ENCODE assay signal across 7 mouse cellular contexts in genomic region chr19:44692816-44693215, GRCm38 (mm10).
DNase-seq lines count a peak whose midpoint lies in the region; ATAC-seq and TF ChIP-seq lines count a peak whose summit lies in the region.

No protein-coding gene starts in this region.

- under 1% methylated on average over 15 of the region's 16 CpGs for WGBS in embryonic facial prominence, embryonic 14.5 days
- WGBS in hindbrain, embryonic 14.5 days, result 1% methylated on average over 16 of the region's 16 CpGs
- WGBS in midbrain, postnatal 0 days, result 6% methylated on average over 15 of the region's 16 CpGs

- ATAC-seq in embryonic facial prominence, embryonic 14.5 days (ENCODE audit: low read depth), result no peak
- ATAC-seq in hindbrain, embryonic 14.5 days (ENCODE audit: low FRiP score), result peak; percentile 48; the same call in 1 of the 2 replicates
- ATAC-seq in midbrain, postnatal 0 days (ENCODE audit: low FRiP score), result no peak

- H3K4me2 ChIP-seq in embryonic facial prominence, embryonic 14.5 days (ENCODE audit: low read depth, low read length), result peak overlapping the region; percentile 21
- peak overlapping the region; percentile 38 for H3K4me2 ChIP-seq in hindbrain, embryonic 14.5 days (replicated peaks)
- H3K4me2 ChIP-seq in midbrain, postnatal 0 days (ENCODE audit: low read depth, low read length, poor library complexity, severe bottlenecking), result peak overlapping the region; percentile 40

- peak overlapping the region; percentile 63; the same call in 1 of the 2 replicates for H3K27ac ChIP-seq in layer of hippocampus, adult 2 months
- H3K27ac ChIP-seq in embryonic facial prominence, embryonic 14.5 days (replicated peaks; ENCODE audit: low read depth, low read length), result no peak overlapping the region
- no peak overlapping the region for H3K27ac ChIP-seq in hindbrain, embryonic 14.5 days
- H3K27ac ChIP-seq in midbrain, postnatal 0 days (ENCODE audit: low read depth, low read length), result no peak overlapping the region

- no peaks in the 10 kb centered on the region for H3K36me3 ChIP-seq in embryonic facial prominence, embryonic 14.5 days (ENCODE audit: control insufficient read depth, insufficient read depth, low read length)
- H3K36me3 ChIP-seq in hindbrain, embryonic 14.5 days (replicated peaks; ENCODE audit: control insufficient read depth, insufficient read depth), result no peaks in the 10 kb centered on the region
- H3K36me3 ChIP-seq in midbrain, postnatal 0 days (ENCODE audit: insufficient read depth, low read length), result no peaks in the 10 kb centered on the region

- H3K4me1 ChIP-seq in embryonic facial prominence, embryonic 14.5 days (ENCODE audit: control insufficient read depth, insufficient read depth, low read length), result no peaks in the 10 kb centered on the region
- H3K4me1 ChIP-seq in hindbrain, embryonic 14.5 days (replicated peaks; ENCODE audit: control insufficient read depth, insufficient read depth, low read length), result peaks cover 15% of the 10 kb centered on the region
- H3K4me1 ChIP-seq in midbrain, postnatal 0 days (ENCODE audit: insufficient read depth, low read length), result no peaks in the 10 kb centered on the region

- H3K4me3 ChIP-seq in layer of hippocampus, adult 2 months, result peak overlapping the region; percentile 44
- no peak overlapping the region for H3K4me3 ChIP-seq in embryonic facial prominence, embryonic 14.5 days (ENCODE audit: low read depth, low read length)
- no peak overlapping the region for H3K4me3 ChIP-seq in hindbrain, embryonic 14.5 days (replicated peaks; ENCODE audit: low read length)
- H3K4me3 ChIP-seq in midbrain, postnatal 0 days (ENCODE audit: low read depth, low read length), result peak overlapping the region; percentile 17; the same call in 1 of the 2 replicates

- H3K9me3 ChIP-seq in embryonic facial prominence, embryonic 14.5 days (ENCODE audit: control insufficient read depth, low read length), result no peaks in the 10 kb centered on the region
- no peaks in the 10 kb centered on the region for H3K9me3 ChIP-seq in hindbrain, embryonic 14.5 days (ENCODE audit: control insufficient read depth, low read length)
- H3K9me3 ChIP-seq in midbrain, postnatal 0 days (ENCODE audit: low read length), result no peaks in the 10 kb centered on the region

- peaks cover 60% of the 10 kb centered on the region for H3K27me3 ChIP-seq in embryonic facial prominence, embryonic 14.5 days (replicated peaks; ENCODE audit: control insufficient read depth, insufficient read depth, low read length)
- peaks cover 74% of the 10 kb centered on the region for H3K27me3 ChIP-seq in hindbrain, embryonic 14.5 days (ENCODE audit: control insufficient read depth, insufficient read depth, low read length)
- peaks cover 39% of the 10 kb centered on the region for H3K27me3 ChIP-seq in midbrain, postnatal 0 days (ENCODE audit: insufficient read depth, low read length)

- TF ChIP-seq CTCF in layer of hippocampus, adult 2 months (conservative IDR thresholded peaks at IDR 0.05), result no peak
- TF ChIP-seq CTCF in midbrain, postnatal 0 days (IDR thresholded peaks at IDR 0.05), result no peak

- no peak for DNase-seq in layer of hippocampus, adult 2 months (ENCODE audit: low spot score in 2 of 2)
- no peak for DNase-seq in layer of hippocampus, postnatal 10 days (ENCODE audit: low spot score in 2 of 2)
- no peak for DNase-seq in embryonic facial prominence, embryonic 14.5 days (ENCODE audit: low spot score)
- DNase-seq in hindbrain, embryonic 14.5 days (ENCODE audit: low spot score), result no peak
- DNase-seq in midbrain, postnatal 0 days (ENCODE audit: low spot score), result peak; percentile 33
- no peak for DNase-seq in frontal cortex, postnatal 14 days (ENCODE audit: low spot score in 2 of 2)
- DNase-seq in spleen, adult 18-20 months, result no peak

- no peak overlapping the region for H3K9ac ChIP-seq in embryonic facial prominence, embryonic 14.5 days (ENCODE audit: low read depth, low read length)
- H3K9ac ChIP-seq in hindbrain, embryonic 14.5 days, result no peak overlapping the region
- H3K9ac ChIP-seq in midbrain, postnatal 0 days (replicated peaks; ENCODE audit: low read length, poor library complexity, severe bottlenecking), result no peak overlapping the region

Comparison
In these comparisons a context has a peak if more than half of its experiments do, and no peak if none do; other contexts are left out.
1. H3K4me3 ChIP-seq: peak in layer of hippocampus, adult 2 months (single experiment) and midbrain, postnatal 0 days (single experiment); none in embryonic facial prominence, embryonic 14.5 days (single experiment) and hindbrain, embryonic 14.5 days (single experiment).
2. Peak in every context shown above with its lines, with median percentiles within 50 percentile points of each other: H3K4me2 ChIP-seq.